Mouse (Mus musculus) frontal cortex, adult 2 months (tissue): ENCODE data around the gene Nacc1. TPM values are rescaled to one million over a fixed set of nuclear protein-coding genes. Genes with fewer than 3 reads are reported as not detected.
A peak's percentile ranks its signal among the peaks of the same experiment; 100 is the strongest.

Experiments used
- DNase-seq, 2 experiments: peaks; one replicate each; pipeline ENCODE4 v3.0.0; 2022; ENCODE audit warnings: low spot score in 1 of 2; ENCODE audit errors: extremely low spot score in 1 of 2
- polyA plus RNA-seq: library from polyadenylated mRNA; depleted of rRNA; stranded (reverse); fragments of >200 nt; gene quantifications from 2 replicates; pipeline ENCODE4 v1.2.3, GENCODE M21; 2012

The Nacc1 gene
- polyA plus RNA-seq, 1 experiment: 79.8 TPM

DNA sequence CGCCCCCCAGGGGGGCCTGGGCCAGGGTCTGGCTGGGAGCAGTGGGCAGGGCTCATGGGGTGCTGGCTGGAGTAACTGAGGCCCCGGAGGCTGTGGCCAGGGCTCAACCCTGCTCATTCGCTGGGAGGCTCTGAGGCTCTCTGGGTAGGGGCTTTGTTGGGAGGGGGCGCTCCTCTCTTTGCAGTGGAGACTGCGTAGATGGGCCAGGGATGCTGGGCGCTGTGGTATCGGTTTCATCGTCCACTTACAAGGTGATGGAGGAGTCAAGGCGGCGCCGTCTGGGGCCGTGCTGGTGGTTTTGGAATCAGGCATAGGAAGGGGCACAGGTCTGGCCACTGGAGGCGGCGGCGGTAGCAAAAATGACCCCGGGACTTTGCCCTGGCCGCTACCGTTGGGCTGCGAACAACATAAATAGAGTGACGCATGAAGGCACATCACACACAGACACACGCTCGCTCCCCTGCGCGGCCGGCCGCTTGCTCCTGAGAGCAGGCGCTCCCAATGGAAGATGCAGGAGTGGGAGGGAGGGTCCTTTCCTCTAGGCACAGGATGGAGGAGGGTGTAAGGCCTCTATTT, 28.3 kb upstream of the Nacc1 start:
- DNase-seq: no peak

- DNase-seq: no peak
These were observed 26.5 kb upstream of the Nacc1 start for GRCm38 (mm10) chr8:84714161-84714560.

DNA sequence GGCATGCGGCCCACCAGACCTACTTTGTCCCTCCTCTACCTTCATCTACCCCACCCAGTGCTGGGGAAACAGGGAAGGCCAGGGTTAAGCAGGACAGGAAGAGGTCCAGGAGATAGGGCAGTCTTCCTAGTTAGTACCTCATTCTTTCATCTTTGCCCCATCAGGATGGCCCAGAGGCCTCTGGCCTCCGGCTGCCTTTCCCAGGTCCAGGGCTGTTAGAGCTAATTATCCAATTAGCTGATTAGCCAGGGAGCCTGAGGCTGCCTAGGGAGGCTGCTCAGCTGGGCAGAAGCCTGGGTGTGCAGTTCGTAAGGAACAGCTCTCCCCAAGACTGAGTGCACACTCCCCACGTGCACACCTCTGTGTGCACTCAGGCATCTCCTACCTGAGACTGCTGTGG, 25.7 kb upstream of the Nacc1 start:
- no peak for DNase-seq

GRCm38 (mm10) chr8:84712759-84713120, 25.1 kb upstream of the Nacc1 start:
- no peak for DNase-seq

GRCm38 (mm10) chr8:84711933-84712758, 24.5 kb upstream of the Nacc1 start:
- DNase-seq: no peak

GRCm38 (mm10) chr8:84711312-84711711, 23.6 kb upstream of the Nacc1 start:
- DNase-seq: no peak

GRCm38 (mm10) chr8:84709931-84710330, 22.3 kb upstream of the Nacc1 start:
- no peak for DNase-seq

DNA sequence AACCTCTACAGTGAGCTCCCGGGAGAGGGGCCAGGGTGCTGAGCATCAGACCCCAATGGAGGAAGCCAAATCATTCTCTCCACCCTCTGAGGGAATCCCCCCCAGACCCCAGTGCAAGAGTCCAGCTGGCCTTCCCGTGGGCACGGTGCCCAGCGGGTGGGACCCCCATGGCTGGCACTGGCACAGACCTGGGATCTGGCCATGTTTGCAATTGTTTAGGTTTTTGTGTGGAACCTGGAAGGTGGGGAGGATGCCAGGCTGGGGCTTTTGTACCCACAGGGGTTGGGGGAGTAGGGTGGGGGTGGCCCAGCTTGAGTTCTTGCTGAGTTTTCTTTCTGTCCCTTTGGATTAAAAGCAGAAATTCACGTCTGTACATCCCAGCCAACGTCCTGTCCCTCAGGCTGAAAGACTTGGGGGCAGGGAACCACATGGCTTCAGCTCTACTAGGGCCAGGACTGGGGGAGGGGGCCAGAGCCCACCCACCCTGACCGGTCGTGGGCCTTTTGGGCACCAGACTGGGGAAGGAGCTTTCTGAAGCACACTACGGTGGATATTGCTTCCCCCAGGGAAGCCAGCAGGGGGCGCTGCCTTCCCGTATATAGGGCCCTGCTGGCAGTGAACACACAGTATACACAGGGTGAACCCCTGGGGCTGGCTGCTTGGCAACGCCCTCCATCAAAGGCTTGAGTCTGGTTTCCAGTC, 21.3 kb upstream of the Nacc1 start:
- peak in 1 of 2 experiments; percentile 90 for DNase-seq

DNA sequence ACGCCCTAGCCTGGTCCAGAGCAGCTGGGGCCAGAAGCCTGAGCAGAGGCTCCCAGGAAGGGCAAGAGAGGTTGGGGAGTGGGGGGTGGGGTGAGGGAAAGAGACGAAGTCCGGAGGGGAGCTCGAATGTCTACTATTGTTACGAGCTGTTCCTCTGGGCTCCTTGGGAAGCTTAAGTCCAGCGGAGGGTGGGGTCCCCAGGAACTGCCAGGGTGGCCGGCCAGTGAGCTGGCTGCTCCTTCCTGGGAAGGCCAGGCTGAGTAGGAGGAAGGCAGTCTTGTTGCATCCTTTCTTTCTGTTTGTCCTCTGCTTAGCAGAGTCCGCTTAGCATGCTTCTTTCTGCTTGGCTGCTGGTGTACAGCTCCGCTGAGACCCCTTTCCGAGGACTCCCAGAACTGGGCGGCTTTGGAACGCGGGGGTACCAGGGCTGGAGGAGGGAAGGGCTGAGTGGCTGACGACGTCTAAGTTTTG, 20.4 kb upstream of the Nacc1 start:
- DNase-seq: no peak

DNA sequence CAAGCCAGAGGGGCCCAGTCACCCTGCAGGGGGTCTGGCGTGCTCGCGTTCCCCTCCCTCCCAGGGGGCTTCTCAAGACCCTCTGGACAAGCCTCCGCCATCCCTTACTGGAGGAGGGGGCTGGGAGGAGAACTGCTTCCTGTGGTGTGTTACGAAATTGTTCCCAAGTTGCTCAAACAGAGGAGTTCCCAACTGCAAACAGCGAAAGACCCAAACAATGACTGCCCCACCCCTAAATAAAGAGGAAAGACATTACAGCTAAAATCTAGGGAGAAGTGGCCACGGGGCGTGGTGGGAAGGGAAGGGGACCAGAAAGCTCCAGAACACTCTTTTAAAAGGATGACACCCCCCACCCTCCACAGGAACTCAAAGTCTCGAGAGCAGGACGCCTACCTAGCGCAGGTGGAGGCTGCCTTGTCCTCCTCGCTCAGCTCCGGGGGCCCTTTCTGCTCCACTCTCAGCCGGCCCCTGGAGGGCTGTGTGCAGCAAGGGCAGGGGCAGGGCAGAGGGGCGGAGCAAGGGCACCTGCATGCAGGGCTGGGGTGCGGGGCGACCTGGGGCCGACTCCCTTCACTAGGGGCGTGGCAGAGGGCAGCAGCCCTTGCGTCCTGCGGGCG, 19.7 kb upstream of the Nacc1 start:
- no peak for DNase-seq

GRCm38 (mm10) chr8:84706610-84707266, 19.1 kb upstream of the Nacc1 start:
- no peak for DNase-seq

DNA sequence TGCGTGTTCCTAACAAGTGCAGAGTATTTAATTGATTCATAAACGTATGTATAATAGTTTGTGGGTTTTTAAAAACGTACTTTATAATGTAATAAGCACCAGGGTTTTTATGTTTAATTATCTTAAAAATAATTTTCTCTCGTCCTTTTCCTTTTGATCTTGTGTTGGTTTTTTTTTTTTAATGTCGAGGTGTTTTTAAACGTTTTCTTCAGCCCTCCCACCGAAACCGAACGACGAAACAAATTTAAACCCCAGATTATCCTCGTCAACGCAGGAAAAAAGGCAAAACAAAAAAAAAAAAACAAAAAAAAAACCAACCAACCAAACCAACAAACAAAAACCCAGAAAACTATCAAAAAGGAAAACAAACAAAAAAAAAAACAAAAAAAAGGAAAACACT, 18.3 kb upstream of the Nacc1 start:
- no peak for DNase-seq

DNA sequence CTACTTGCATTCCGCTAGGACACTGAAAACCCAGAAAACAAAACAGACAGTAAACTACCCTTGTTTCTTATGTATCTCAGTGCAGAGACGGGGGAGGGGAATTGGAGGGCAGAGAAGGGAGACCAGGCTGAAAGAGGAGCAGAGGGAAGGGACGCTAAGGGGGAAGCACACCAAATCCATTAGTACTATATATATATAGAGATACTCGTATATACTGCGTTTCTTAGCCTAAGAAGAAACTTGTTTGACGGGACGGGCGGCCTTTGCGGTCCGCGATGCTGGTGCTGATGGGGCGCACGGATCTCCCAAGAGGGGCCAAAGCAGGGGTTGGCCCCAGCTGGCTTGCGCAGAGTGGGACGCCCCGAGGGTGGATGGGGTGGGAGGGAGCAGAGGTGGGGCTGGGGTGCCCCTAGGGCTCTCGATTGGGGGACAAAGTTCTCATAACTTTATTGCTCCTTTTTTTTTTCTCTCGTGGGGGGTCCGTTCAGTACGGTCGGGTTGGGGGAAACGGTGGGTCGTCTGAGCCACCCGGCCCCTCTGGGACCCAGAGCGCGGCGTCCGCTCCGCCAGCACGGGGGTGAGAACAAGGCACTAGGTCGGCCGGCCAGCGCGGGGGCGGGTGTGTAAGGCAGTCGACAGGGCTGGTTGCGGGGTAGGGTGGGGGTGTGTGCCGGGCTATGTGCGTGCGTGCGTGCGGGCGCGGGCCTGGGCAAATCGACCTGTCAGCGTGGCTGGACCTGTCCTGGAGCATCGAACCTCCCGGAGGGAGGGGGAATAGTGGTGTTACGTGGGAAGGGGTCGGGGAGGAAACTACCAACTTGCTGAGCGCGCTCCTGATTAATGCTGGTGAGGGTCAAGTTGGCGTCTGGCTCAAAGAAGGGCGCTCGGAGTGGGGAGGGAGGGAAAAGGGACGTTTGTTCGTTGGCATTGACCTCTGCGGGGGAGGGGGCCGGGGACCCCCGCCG, 17.5 kb upstream of the Nacc1 start:
- no peak for DNase-seq

- DNase-seq: peak in 1 of 2 experiments; percentile 72
These were observed 16.7 kb upstream of the Nacc1 start for GRCm38 (mm10) chr8:84704356-84704755.

- DNase-seq: no peak
These were observed 16.0 kb upstream of the Nacc1 start for GRCm38 (mm10) chr8:84703466-84704249.

DNA sequence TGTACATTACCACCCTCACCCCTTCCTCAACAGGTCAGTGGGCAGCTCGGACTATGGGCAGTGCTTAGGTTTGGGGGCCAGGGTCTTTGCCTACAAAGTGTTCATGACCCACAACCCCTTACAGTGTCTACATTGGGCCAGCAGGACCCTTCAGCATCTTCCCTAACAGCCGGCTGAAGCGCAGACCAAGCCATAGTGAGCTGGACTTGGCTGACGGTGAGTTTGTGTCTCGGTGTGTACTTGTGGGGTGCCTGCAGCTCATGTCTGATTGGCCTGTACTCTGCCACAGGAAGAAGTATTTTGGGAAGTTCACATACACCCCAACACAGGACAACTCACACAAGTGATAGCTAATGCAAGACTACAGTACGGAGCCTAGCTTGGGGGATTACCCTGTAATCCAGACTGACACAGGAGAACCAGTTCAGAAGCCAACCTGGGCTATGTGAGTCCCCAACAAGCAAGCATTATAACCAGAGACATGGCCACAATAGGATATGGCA, 15.4 kb upstream of the Nacc1 start:
- no peak for DNase-seq

DNA sequence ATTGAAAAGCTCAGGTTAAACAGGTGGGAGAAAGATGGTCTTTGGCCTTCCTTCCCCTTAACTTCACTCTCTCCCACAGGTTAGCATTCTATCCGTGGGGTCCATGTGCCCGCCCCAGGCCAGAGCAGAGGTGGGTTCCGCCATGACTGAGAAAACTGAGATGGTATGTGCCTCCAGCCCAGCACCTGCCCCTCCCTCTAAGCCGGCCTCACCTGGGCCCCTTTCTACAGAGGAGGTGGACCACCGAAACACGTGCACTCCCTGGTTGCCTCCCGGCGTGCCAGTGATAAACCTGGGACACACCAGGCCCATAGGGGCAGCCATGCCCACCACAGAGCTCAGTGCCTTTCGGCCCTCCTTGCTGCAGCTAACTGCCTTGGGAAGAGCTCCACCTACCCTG, 14.9 kb upstream of the Nacc1 start:
- no peak for DNase-seq
